Mouse (Mus musculus): ENCODE measurements around the gene Snx21.

Gene Snx21

GRCm38 (mm10) chr2:164828437-164828836 is 42.8 kb downstream of the Snx21 start, which contains the start of gene Spata25:
Gene Spata25 (minus strand): TSS chr2:164828537.
- DNase-seq (ENCODE audit: low read depth, low spot score) = no peak

DNA sequence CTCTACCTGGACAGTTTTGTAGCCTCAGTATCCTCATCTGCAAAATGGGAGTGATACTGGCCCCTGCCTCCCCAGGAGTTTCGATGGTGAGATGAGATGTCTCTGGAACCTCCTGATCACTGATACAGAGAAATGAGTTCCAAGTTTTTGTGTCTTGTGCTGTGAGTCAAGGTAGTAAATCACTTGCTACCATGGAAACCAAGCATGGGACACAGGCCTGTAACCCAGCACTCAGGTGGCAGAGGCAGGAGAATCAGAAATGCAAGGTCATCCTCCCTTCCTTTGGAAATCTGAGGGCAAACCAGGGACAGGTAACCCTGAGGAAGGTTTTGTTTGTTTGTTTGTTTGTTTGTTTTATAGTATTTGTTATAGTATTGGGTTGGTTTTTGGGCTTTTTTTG is 43.5 kb downstream of the Snx21 start:
- no peak for DNase-seq (ENCODE audit: low read depth, low spot score)

GRCm38 (mm10) chr2:164831029-164831428 is 45.4 kb downstream of the Snx21 start:
- no peak for DNase-seq (ENCODE audit: low read depth, low spot score)

GRCm38 (mm10) chr2:164832032-164832747 is 46.6 kb downstream of the Snx21 start:
- no peak for DNase-seq (ENCODE audit: low read depth, low spot score)

DNA sequence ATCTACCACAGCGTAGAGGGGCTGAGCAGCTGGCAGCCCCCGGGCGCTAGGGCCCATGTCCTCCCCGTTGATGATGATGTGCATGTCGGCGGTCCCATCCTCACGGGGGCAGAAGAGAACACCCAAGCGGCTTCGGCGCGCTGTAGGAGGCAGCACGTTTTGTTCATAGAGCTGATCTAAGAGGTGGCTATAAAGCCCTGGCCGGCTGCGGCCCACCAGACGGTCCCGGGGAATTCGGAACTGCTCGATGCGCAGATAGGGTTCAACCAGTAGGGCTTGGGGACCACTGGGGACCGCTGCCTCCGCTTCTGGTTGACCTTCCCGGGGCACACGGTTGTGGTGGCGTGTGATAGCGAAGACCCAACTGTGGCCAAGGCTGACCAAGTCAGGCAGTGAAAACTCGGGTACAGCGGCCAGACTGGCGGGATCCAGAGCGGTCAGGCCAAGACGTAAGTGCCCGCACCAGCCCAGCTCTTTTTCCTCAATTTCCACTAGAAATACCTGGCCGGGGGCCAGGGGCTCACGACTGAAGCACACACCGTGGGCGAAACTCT is 47.2 kb downstream of the Snx21 start, which contains the start of gene Ctsa:
Gene Ctsa (plus strand): TSS at position 126 of the 554 bp plus-strand sequence.
- no peak for DNase-seq (ENCODE audit: low read depth, low spot score)

- peak; percentile 91 for DNase-seq (ENCODE audit: low read depth, low spot score)
Observed at GRCm38 (mm10) chr2:164833314-164833959, 47.8 kb downstream of the Snx21 start, which contains the start of gene Neurl2. Gene Neurl2 (minus strand): TSS chr2:164833456.

GRCm38 (mm10) chr2:164834531-164834930 is 48.9 kb downstream of the Snx21 start:
- DNase-seq (ENCODE audit: low read depth, low spot score) = no peak

DNA sequence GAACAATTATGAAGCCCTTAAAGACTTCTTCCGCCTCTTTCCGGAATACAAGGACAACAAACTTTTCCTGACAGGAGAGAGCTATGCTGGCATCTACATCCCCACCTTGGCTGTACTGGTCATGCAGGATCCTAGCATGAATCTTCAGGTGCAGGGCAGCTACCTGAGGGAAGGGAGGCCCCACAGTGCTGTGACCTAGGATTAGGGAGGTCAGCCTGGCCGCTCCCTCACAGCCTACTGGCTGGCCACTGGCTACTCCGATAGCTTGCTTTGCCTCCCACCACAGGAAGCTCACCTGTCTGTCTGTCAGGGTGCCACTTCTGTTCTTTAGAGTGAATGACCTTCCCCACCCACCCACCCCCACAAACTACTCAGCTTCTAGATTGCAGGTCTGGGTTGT is 49.5 kb downstream of the Snx21 start:
- DNase-seq (ENCODE audit: low read depth, low spot score) = no peak
